Mouse (Mus musculus) urinary bladder, adult 18-20 months (tissue): ENCODE data around the gene Tomm6.

Experiments
- DNase-seq, 2 experiments: peaks; one replicate each; pipeline ENCODE4 v3.0.0; 2022; ENCODE audit warnings: low spot score in 2 of 2, mixed read lengths in 2 of 2

The Tomm6 gene

GRCm38 (mm10) chr17:47694503-47695336 lies 6.5 kb upstream of the Tomm6 start, which contains the start of gene Prickle4:
Prickle4 (minus strand) TSS chr17:47694736.
- peak; percentile 95 for DNase-seq

GRCm38 (mm10) chr17:47694442-47694502 lies 6.1 kb upstream of the Tomm6 start, which contains the start of gene Gm21981:
Gm21981 (minus strand) TSS chr17:47694455.
- DNase-seq, result no peak

GRCm38 (mm10) chr17:47693671-47694441 lies 5.7 kb upstream of the Tomm6 start:
- no peak for DNase-seq

GRCm38 (mm10) chr17:47691650-47692049 lies 3.5 kb upstream of the Tomm6 start:
- DNase-seq, result no peak

- DNase-seq, result no peak
These were observed 1.7 kb upstream of the Tomm6 start for GRCm38 (mm10) chr17:47689894-47690293.

- DNase-seq, result peak; percentile 37 to 56
These were observed 706 bp upstream of the Tomm6 start, which contains the start of gene Frs3 for GRCm38 (mm10) chr17:47688608-47689575. Frs3 (plus strand) TSS chr17:47689030.

- DNase-seq, result peak; percentile 89 to 92
These were observed 510 bp downstream of the Tomm6 start for GRCm38 (mm10) chr17:47687409-47688343.

- DNase-seq, result no peak
These were observed 5.3 kb downstream of the Tomm6 start for GRCm38 (mm10) chr17:47682836-47683235.

GRCm38 (mm10) chr17:47678702-47679101 lies 9.5 kb downstream of the Tomm6 start:
- DNase-seq, result no peak

GRCm38 (mm10) chr17:47678238-47678637 lies 9.9 kb downstream of the Tomm6 start:
- no peak for DNase-seq

- peak; percentile 42 to 58 for DNase-seq
These were observed 11.6 kb downstream of the Tomm6 start for GRCm38 (mm10) chr17:47676581-47676980.

- peak; percentile 42 to 53 for DNase-seq
These were observed 15.7 kb downstream of the Tomm6 start for GRCm38 (mm10) chr17:47672311-47673111.

- no peak for DNase-seq
These were observed 16.2 kb downstream of the Tomm6 start for GRCm38 (mm10) chr17:47671988-47672310.

- DNase-seq, result no peak
These were observed 19.0 kb downstream of the Tomm6 start for GRCm38 (mm10) chr17:47669166-47669565.

- DNase-seq, result no peak
These were observed 23.7 kb downstream of the Tomm6 start for GRCm38 (mm10) chr17:47664474-47664873.

GRCm38 (mm10) chr17:47663009-47663713 lies 25.0 kb downstream of the Tomm6 start:
- DNase-seq, result no peak

GRCm38 (mm10) chr17:47658741-47659243 lies 29.4 kb downstream of the Tomm6 start:
- no peak for DNase-seq

GRCm38 (mm10) chr17:47657901-47658300 lies 30.3 kb downstream of the Tomm6 start:
- no peak for DNase-seq

- DNase-seq, result no peak
These were observed 32.5 kb downstream of the Tomm6 start for GRCm38 (mm10) chr17:47655697-47656096.
